Mouse (Mus musculus) brain, embryonic 14.5 days (tissue): ENCODE data around the gene Lrrc7.

Experiments
- CTCF ChIP-seq: fragments of 200-500 bp; IDR thresholded peaks from 2 replicates; pipeline ENCODE4 v1.5.1; 2012; ENCODE audit warnings: inconsistent platforms, mild to moderate bottlenecking, moderate library complexity, borderline replicate concordance; ENCODE audit not compliant: insufficient read depth, insufficient read length; ENCODE audit errors: extremely low read depth
- POLR2A ChIP-seq: fragments of 200-500 bp; IDR thresholded peaks from 2 replicates; pipeline ENCODE4 v1.6.1; 2012; ENCODE audit warnings: mild to moderate bottlenecking, inconsistent platforms, borderline replicate concordance; ENCODE audit not compliant: poor library complexity, insufficient read depth, insufficient read length, severe bottlenecking; ENCODE audit errors: extremely low read depth

- TF ChIP-seq POLR2A (no peak), CTCF (no peak)
These were observed 487.0 kb downstream of the Lrrc7 start for GRCm38 (mm10) chr3:158075004-158075403.
